Mouse (Mus musculus) ES-E14 (cell line): Measurements from ENCODE around the gene Ston2. TPM values are rescaled to one million over a fixed set of nuclear protein-coding genes. Genes with fewer than 3 reads are reported as not detected.
A peak's percentile ranks its signal among the peaks of the same experiment; 100 is the strongest.

Experiments
- DNase-seq: peaks from one replicate; pipeline ENCODE4 v3.0.0-alpha.2; 2013; ENCODE audit warnings: low read depth, low spot score
- H3K27ac ChIP-seq: 2 replicates; pipeline ENCODE4 v1.5.1; 2012; ENCODE audit warnings: low read depth, mild to moderate bottlenecking, low read length, moderate library complexity, mixed read lengths; ENCODE audit not compliant: poor library complexity, insufficient read depth, severe bottlenecking
- H3K36me3 ChIP-seq: 2 replicates; pipeline ENCODE4 v1.6.1; 2012; ENCODE audit warnings: mild to moderate bottlenecking, low read length, moderate library complexity, mixed read lengths; ENCODE audit not compliant: control insufficient read depth, poor library complexity, insufficient read depth, severe bottlenecking
- H3K4me1 ChIP-seq, 2 experiments: fragments of 150-350 bp in 1 of 2; sonication (generic) in 1 of 2; 2 replicates each; pipeline ENCODE4 v1.6.1; 2012; ENCODE audit warnings: low read length in 2 of 2, mild to moderate bottlenecking in 1 of 2, mixed read lengths in 1 of 2; ENCODE audit not compliant: control insufficient read depth in 2 of 2, insufficient read depth in 2 of 2, poor library complexity in 1 of 2
- H3K4me3 ChIP-seq, 2 experiments: fragments of 150-350 bp in 1 of 2; sonication (generic) in 1 of 2; 2 replicates each; pipeline ENCODE4 v1.5.1; 2012; ENCODE audit warnings: low read length in 2 of 2, low read depth in 1 of 2, mild to moderate bottlenecking in 1 of 2, mixed read lengths in 1 of 2; ENCODE audit not compliant: insufficient read depth in 1 of 2, poor library complexity in 1 of 2, severe bottlenecking in 1 of 2
- H3K9ac ChIP-seq: 2 replicates; pipeline ENCODE4 v1.6.1; 2012; ENCODE audit warnings: low read depth, mild to moderate bottlenecking, low read length, mixed read lengths; ENCODE audit not compliant: poor library complexity, insufficient read depth, severe bottlenecking
- H3K9me3 ChIP-seq: fragments of 150-350 bp; sonication (generic); 2 replicates; pipeline ENCODE4 v1.6.1; 2012; ENCODE audit warnings: low read depth, mild to moderate bottlenecking, low read length; ENCODE audit not compliant: control insufficient read depth, insufficient read depth
- CHD2 ChIP-seq: IDR thresholded peaks from 2 replicates; pipeline ENCODE4 v1.6.1; 2014; ENCODE audit warnings: mild to moderate bottlenecking, low read depth, low read length, inconsistent platforms
- HCFC1 ChIP-seq: IDR thresholded peaks from 2 replicates; pipeline ENCODE4 v1.6.1; 2012; ENCODE audit warnings: low read length, inconsistent platforms, borderline replicate concordance; ENCODE audit not compliant: insufficient read depth
- MAFK ChIP-seq: IDR thresholded peaks from 2 replicates; pipeline ENCODE4 v1.6.1; 2014; ENCODE audit warnings: mild to moderate bottlenecking, low read depth, low read length, inconsistent platforms; ENCODE audit not compliant: insufficient read depth
- ZC3H11A ChIP-seq: IDR thresholded peaks from 2 replicates; pipeline ENCODE4 v1.6.1; 2012; ENCODE audit warnings: low read depth, mild to moderate bottlenecking, inconsistent platforms, low read length, borderline replicate concordance
- ZNF384 ChIP-seq: IDR thresholded peaks from 2 replicates; pipeline ENCODE4 v1.6.1; 2012; ENCODE audit warnings: low read depth, low read length, inconsistent platforms
- in situ Hi-C, 2 experiments: fragments of 600-800 bp; cut with MboI; formaldehyde crosslinking; loops; one replicate each; pipeline ENCODE4 v1.15.1; 2025; ENCODE audit warnings: low sequenced_read_pairs in 2 of 2, inconsistent platforms in 1 of 2; ENCODE audit not compliant: unreplicated experiment in 2 of 2
- total RNA-seq: library from RNA; depleted of rRNA; stranded (reverse); fragments of 300-350 nt; gene quantifications from 2 replicates; pipeline ENCODE4 v1.2.3, GENCODE M21; 2012

Ston2 gene
- total RNA-seq, 1 experiment, result 11.7 TPM

DNA sequence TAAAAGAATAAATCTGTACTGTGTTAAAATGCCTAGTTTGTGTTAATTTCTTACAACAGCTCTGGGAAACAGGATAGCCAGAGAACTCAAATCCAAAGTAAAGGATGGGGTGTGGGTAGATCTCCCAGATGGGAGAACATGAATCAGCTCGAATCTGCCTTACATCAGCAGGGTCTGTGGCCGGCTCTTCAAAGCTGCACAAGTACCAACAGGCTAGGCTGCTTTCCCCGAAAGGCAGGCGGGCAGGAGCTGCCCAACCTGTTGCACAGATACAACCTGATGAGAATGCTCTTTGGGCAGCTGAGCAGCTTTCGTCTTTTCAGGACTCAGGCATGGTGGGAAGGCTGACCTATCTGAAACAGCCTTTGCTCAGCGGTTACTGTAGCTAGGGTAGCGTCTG, 94.6 kb downstream of the Ston2 start:
- H3K27ac ChIP-seq, result no peak overlapping the region
- no peak for TF ChIP-seq ZNF384
- no peak for TF ChIP-seq ZC3H11A
- no peak for TF ChIP-seq MAFK
- no peak for TF ChIP-seq HCFC1
- no peak for TF ChIP-seq CHD2
- H3K4me1 ChIP-seq, result peaks cover 0 to 6% of the 10 kb centered on the region in 2 experiments; a peak in 1 of 4 replicates
- DNase-seq, result no peak
- no peaks in the 10 kb centered on the region for H3K36me3 ChIP-seq
- H3K9ac ChIP-seq, result no peak overlapping the region
- in situ Hi-C loops, result no loop called here
- no peaks in the 10 kb centered on the region for H3K9me3 ChIP-seq
- no peak overlapping the region for H3K4me3 ChIP-seq

DNA sequence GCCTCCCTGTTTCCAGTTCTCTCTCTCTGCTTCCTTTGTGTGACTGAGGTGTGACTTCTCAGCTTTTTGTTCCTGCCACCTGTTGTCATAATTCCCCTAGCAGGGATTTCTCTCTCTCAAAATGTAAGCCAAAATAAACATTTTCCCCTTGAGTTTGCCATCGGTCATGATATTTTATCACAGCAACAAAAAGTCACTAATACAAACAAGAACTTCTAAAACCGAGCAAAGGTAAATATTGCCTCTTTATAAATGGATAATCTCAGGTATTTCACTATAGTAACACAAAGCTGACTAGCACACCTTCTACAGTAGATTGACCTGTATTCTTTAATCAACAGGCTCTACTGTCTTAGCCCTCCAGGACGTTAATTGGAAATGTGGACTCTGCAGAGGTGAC, 95.2 kb downstream of the Ston2 start:
- in situ Hi-C loops, result no loop called here
- Histone ChIP-seq H3K4me3 (no peak overlapping the region), H3K9me3 (no peaks in the 10 kb centered on the region), H3K9ac (no peak overlapping the region), H3K36me3 (no peaks in the 10 kb centered on the region), H3K27ac (no peak overlapping the region), H3K4me1 (peaks cover 0 to 6% of the 10 kb centered on the region in 2 experiments; a peak in 1 of 4 replicates)
- TF ChIP-seq ZNF384, result no peak
- TF ChIP-seq CHD2, result no peak
- TF ChIP-seq ZC3H11A, result no peak
- TF ChIP-seq MAFK, result no peak
- no peak for TF ChIP-seq HCFC1
- no peak for DNase-seq

GRCm38 (mm10) chr12:91685674-91686290, 102.4 kb downstream of the Ston2 start:
- Histone ChIP-seq H3K36me3 (no peaks in the 10 kb centered on the region), H3K9ac (peak overlapping the region; percentile 67; the same call in 1 of the 2 replicates), H3K4me3 (peak overlapping the region; percentile 55 to 69), H3K4me1 (peaks cover 12 to 25% of the 10 kb centered on the region in 2 experiments), H3K27ac (no peak overlapping the region; the same call in 1 of the 2 replicates), H3K9me3 (no peaks in the 10 kb centered on the region)
- DNase-seq, result peak; percentile 63
- in situ Hi-C loops, result no loop called here
- TF ChIP-seq HCFC1 (no peak), ZNF384 (no peak), MAFK (no peak), CHD2 (no peak), ZC3H11A (no peak)

DNA sequence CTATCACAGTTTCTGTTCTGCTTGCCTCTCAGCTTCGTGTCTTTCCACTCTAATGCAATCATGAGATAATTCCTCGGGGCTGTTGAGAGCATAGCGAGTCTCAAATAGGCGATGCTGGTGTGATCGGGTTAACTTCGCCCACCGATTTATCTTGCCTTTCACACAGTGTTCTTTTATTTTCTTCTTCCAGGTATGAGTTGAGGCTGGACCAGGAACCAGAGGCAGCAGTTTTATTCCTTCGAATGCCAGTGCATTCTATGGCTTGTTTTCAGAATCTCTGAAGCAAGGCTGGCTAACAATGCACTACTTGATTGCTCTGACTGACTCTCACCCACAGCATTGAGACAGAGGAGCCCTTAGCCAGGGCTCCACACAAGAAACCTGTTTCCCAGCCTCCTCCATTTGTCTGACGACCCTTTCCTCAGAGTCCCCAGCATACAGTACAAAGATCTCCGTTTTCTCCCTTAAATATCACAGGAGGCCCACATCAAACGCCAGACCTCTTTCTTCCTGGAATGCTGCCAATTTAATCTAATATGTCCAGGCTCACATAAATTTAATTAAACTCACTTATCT, 103.3 kb downstream of the Ston2 start:
- Histone ChIP-seq H3K9ac (peak overlapping the region; percentile 67; the same call in 1 of the 2 replicates), H3K27ac (peak overlapping the region; percentile 66), H3K4me1 (peaks cover 12 to 23% of the 10 kb centered on the region in 2 experiments), H3K36me3 (no peaks in the 10 kb centered on the region), H3K4me3 (peak overlapping the region; percentile 55 to 69), H3K9me3 (no peaks in the 10 kb centered on the region)
- no peak for TF ChIP-seq CHD2
- TF ChIP-seq MAFK, result no peak
- TF ChIP-seq ZNF384, result no peak
- no peak for TF ChIP-seq ZC3H11A
- TF ChIP-seq HCFC1, result no peak
- DNase-seq, result no peak
- in situ Hi-C loops, result no loop called here
